ENCODE assay signal across 8 mouse cellular contexts in genomic region chrX:162900938-162901337, GRCm38 (mm10). TPM values are rescaled to one million over a fixed set of nuclear protein-coding genes. Genes with fewer than 3 reads are reported as not detected.
A peak's percentile ranks its signal among the peaks of the same experiment; 100 is the strongest.
DNase-seq lines count a peak whose midpoint lies in the region; ATAC-seq and TF ChIP-seq lines count a peak whose summit lies in the region.

Gene Ctps2, plus strand, starts transcription at chrX:162901238.

- no peak for DNase-seq in kidney, postnatal 0 days (ENCODE audit: low spot score)
- no peak for DNase-seq in kidney, postnatal 10 days
- DNase-seq in adrenal gland, postnatal 14 days, result no peak
- no peak for DNase-seq in heart, adult 8-10 months (ENCODE audit: low spot score)
- DNase-seq in layer of hippocampus, postnatal 25 days (ENCODE audit: extremely low spot score in 1 of 2, low spot score in 1 of 2), result no peak
- no peak for DNase-seq in thymus, postnatal 25 days
- no peak for DNase-seq in cerebellum, postnatal 36 days

- WGBS in kidney, postnatal 0 days, result 26% methylated on average over 4 of the region's 4 CpGs
- WGBS in midbrain, embryonic 15.5 days, result 42% methylated on average over 4 of the region's 4 CpGs

- H3K27me3 ChIP-seq in kidney, postnatal 0 days (ENCODE audit: insufficient read depth, low read length), result no peaks in the 10 kb centered on the region
- H3K27me3 ChIP-seq in midbrain, embryonic 15.5 days (replicated peaks), result no peaks in the 10 kb centered on the region

- H3K9ac ChIP-seq in kidney, postnatal 0 days (ENCODE audit: low read depth, low read length), result peak within 1 kb of the TSS; percentile 69
- peak within 1 kb of the TSS; percentile 56 for H3K9ac ChIP-seq in midbrain, embryonic 15.5 days

- no peaks in the 10 kb centered on the region for H3K36me3 ChIP-seq in kidney, postnatal 0 days (ENCODE audit: insufficient read depth, low read length)
- no peaks in the 10 kb centered on the region for H3K36me3 ChIP-seq in midbrain, embryonic 15.5 days (replicated peaks)

- H3K4me2 ChIP-seq in kidney, postnatal 0 days (ENCODE audit: low read length), result peak within 1 kb of the TSS; percentile 62
- H3K4me2 ChIP-seq in midbrain, embryonic 15.5 days, result peak within 1 kb of the TSS; percentile 74

- H3K9me3 ChIP-seq in kidney, postnatal 0 days (replicated peaks; ENCODE audit: low read length), result no peaks in the 10 kb centered on the region
- H3K9me3 ChIP-seq in midbrain, embryonic 15.5 days, result no peaks in the 10 kb centered on the region

- H3K4me3 ChIP-seq in kidney, postnatal 0 days (replicated peaks; ENCODE audit: low read depth, low read length), result peak within 1 kb of the TSS; percentile 59
- H3K4me3 ChIP-seq in midbrain, embryonic 15.5 days, result peak within 1 kb of the TSS; percentile 61

- peak within 1 kb of the TSS; percentile 81 for H3K27ac ChIP-seq in kidney, postnatal 0 days
- peak within 1 kb of the TSS; percentile 83 for H3K27ac ChIP-seq in midbrain, embryonic 15.5 days

- no peak for TF ChIP-seq CTCF in kidney, postnatal 0 days (IDR thresholded peaks at IDR 0.05; ENCODE audit: low read depth)

- no peak for ATAC-seq in kidney, postnatal 0 days (replicated peaks; ENCODE audit: low FRiP score, low read depth)
- ATAC-seq in midbrain, embryonic 15.5 days (replicated peaks), result no peak

- H3K4me1 ChIP-seq in kidney, postnatal 0 days (replicated peaks; ENCODE audit: insufficient read depth, low read length), result no peaks in the 10 kb centered on the region
- H3K4me1 ChIP-seq in midbrain, embryonic 15.5 days, result 0 out of 2 replicates have a peak, but pooled peaks cover 3% of the 10 kb centered on the region

RNA-seq across cellular contexts. Expression of gene Ctps2, which starts in this region (rescaled TPM):
- 83.8 and 90.5 TPM in 2 replicates for polyA plus RNA-seq in kidney, postnatal 0 days (2015; fragmentation: Nextera tagmentation; extraction: Ambion mirVana)
- total RNA-seq in adrenal gland, postnatal 14 days (2021), result 63.2 and 65.5 TPM in 2 replicates
- 10 to 100 TPM; 10.4 to 13.8 (median 12.2) TPM for total RNA-seq in heart, adult 8-10 months (2022)
- 10 to 100 TPM; 47.2 to 57.9 TPM for total RNA-seq in layer of hippocampus, postnatal 25 days (2021)
- 94.8 and 101 TPM in 2 replicates for polyA plus RNA-seq in midbrain, embryonic 15.5 days (2015; fragmentation: Nextera tagmentation; extraction: Ambion mirVana)
